Mouse (Mus musculus): ENCODE results near the gene Zc3h12b. TPM values are rescaled to one million over a fixed set of nuclear protein-coding genes. Genes with fewer than 3 reads are reported as not detected.
"Not testable (repeated sequence)": the region's sequence is repeated elsewhere in the genome, so short reads cannot be mapped to it uniquely, and the experiment has no call there.

Zc3h12b gene
- total and polyA plus RNA-seq, 2 experiments from 2014 or later = 4.6 to 7.9 TPM

- no peak overlapping the region for H3K27ac ChIP-seq
- no peaks in the 10 kb centered on the region for H3K4me1 ChIP-seq (ENCODE audit: insufficient read depth, low read length)
- H3K36me3 ChIP-seq (ENCODE audit: insufficient read depth, low read length) = no peaks in the 10 kb centered on the region
- H3K9ac ChIP-seq (replicated peaks; ENCODE audit: low read length) = no peak overlapping the region
- H3K4me2 ChIP-seq (ENCODE audit: low read depth, low read length) = no peak overlapping the region
- no peaks in the 10 kb centered on the region for H3K27me3 ChIP-seq (ENCODE audit: insufficient read depth, low read length)
- ATAC-seq (no peak), DNase-seq (ENCODE audit: low spot score) (no peak)
- no peak for TF ChIP-seq CTCF (IDR thresholded peaks at IDR 0.05; ENCODE audit: low read depth)
- H3K9me3 ChIP-seq (ENCODE audit: low read length) = no peaks in the 10 kb centered on the region
- no peak overlapping the region for H3K4me3 ChIP-seq (ENCODE audit: low read length)
Observed at GRCm38 (mm10) chrX:95881111-95881510, 169.6 kb downstream of the Zc3h12b start.

- H3K9ac ChIP-seq (replicated peaks; ENCODE audit: low read length) = no peak overlapping the region
- H3K9me3 ChIP-seq (ENCODE audit: low read length) = no peaks in the 10 kb centered on the region
- H3K36me3 ChIP-seq (ENCODE audit: insufficient read depth, low read length) = no peaks in the 10 kb centered on the region
- H3K4me2 ChIP-seq (ENCODE audit: low read depth, low read length) = no peak overlapping the region
- 85% methylated on average over 3 of the region's 3 CpGs for WGBS
- DNase-seq (ENCODE audit: low spot score) (no peak), ATAC-seq (no peak)
- H3K27me3 ChIP-seq (ENCODE audit: insufficient read depth, low read length) = no peaks in the 10 kb centered on the region
- no peak overlapping the region for H3K27ac ChIP-seq
- no peak for TF ChIP-seq CTCF (IDR thresholded peaks at IDR 0.05; ENCODE audit: low read depth)
- H3K4me1 ChIP-seq (ENCODE audit: insufficient read depth, low read length) = no peaks in the 10 kb centered on the region
- H3K4me3 ChIP-seq (ENCODE audit: low read length) = no peak overlapping the region
Observed at GRCm38 (mm10) chrX:95902716-95903115, 191.2 kb downstream of the Zc3h12b start.

GRCm38 (mm10) chrX:95935481-95935880, 224.0 kb downstream of the Zc3h12b start:
- TF ChIP-seq CTCF (IDR thresholded peaks at IDR 0.05; ENCODE audit: low read depth) = no peak
- Histone ChIP-seq H3K9ac (replicated peaks; ENCODE audit: low read length) (no peak overlapping the region), H3K4me2 (ENCODE audit: low read depth, low read length) (no peak overlapping the region), H3K9me3 (ENCODE audit: low read length) (no peaks in the 10 kb centered on the region), H3K4me1 (ENCODE audit: insufficient read depth, low read length) (no peaks in the 10 kb centered on the region), H3K4me3 (ENCODE audit: low read length) (no peak overlapping the region), H3K27ac (no peak overlapping the region), H3K36me3 (ENCODE audit: insufficient read depth, low read length) (no peaks in the 10 kb centered on the region; the same call in 1 of the 2 replicates), H3K27me3 (ENCODE audit: insufficient read depth, low read length) (no peaks in the 10 kb centered on the region)
- WGBS = 100% methylated on average over 2 of the region's 2 CpGs
- DNase-seq (ENCODE audit: low spot score) (no peak), ATAC-seq (no peak)

- no peak for ATAC-seq
- peaks cover 11% of the 10 kb centered on the region; the same call in 1 of the 2 replicates for H3K36me3 ChIP-seq (ENCODE audit: insufficient read depth, low read length)
- DNase-seq (ENCODE audit: low spot score) = no peak
- H3K9ac ChIP-seq (replicated peaks; ENCODE audit: low read length) = no peak overlapping the region
- H3K4me2 ChIP-seq (ENCODE audit: low read depth, low read length) = no peak overlapping the region
- H3K27ac ChIP-seq = no peak overlapping the region
- no peak for TF ChIP-seq CTCF (IDR thresholded peaks at IDR 0.05; ENCODE audit: low read depth)
- H3K9me3 ChIP-seq (ENCODE audit: low read length) = no peaks in the 10 kb centered on the region
- no peak overlapping the region for H3K4me3 ChIP-seq (ENCODE audit: low read length)
- WGBS = 90% methylated on average over 2 of the region's 2 CpGs
- no peaks in the 10 kb centered on the region for H3K27me3 ChIP-seq (ENCODE audit: insufficient read depth, low read length)
- H3K4me1 ChIP-seq (ENCODE audit: insufficient read depth, low read length) = no peaks in the 10 kb centered on the region
Observed at GRCm38 (mm10) chrX:95945496-95945895, 234.0 kb downstream of the Zc3h12b start.

- DNase-seq (ENCODE audit: low spot score) = no peak
- Histone ChIP-seq H3K27me3 (ENCODE audit: insufficient read depth, low read length) (no peaks in the 10 kb centered on the region), H3K4me3 (ENCODE audit: low read length) (no peak overlapping the region), H3K9me3 (ENCODE audit: low read length) (no peaks in the 10 kb centered on the region), H3K27ac (no peak overlapping the region), H3K36me3 (ENCODE audit: insufficient read depth, low read length) (peaks cover 16% of the 10 kb centered on the region; the same call in 1 of the 2 replicates), H3K9ac (replicated peaks; ENCODE audit: low read length) (no peak overlapping the region), H3K4me2 (ENCODE audit: low read depth, low read length) (no peak overlapping the region), H3K4me1 (ENCODE audit: insufficient read depth, low read length) (no peaks in the 10 kb centered on the region)
- TF ChIP-seq CTCF (IDR thresholded peaks at IDR 0.05; ENCODE audit: low read depth) = no peak
- WGBS = 86% methylated on average over 4 of the region's 4 CpGs
- no peak for ATAC-seq
Observed at GRCm38 (mm10) chrX:95948135-95948534, 236.7 kb downstream of the Zc3h12b start.

- 45% methylated on average over 3 of the region's 3 CpGs for WGBS
- Histone ChIP-seq H3K4me3 (ENCODE audit: low read length) (no peak overlapping the region), H3K9ac (replicated peaks; ENCODE audit: low read length) (no peak overlapping the region), H3K27ac (no peak overlapping the region), H3K4me2 (ENCODE audit: low read depth, low read length) (no peak overlapping the region), H3K9me3 (ENCODE audit: low read length) (no peaks in the 10 kb centered on the region), H3K27me3 (ENCODE audit: insufficient read depth, low read length) (no peaks in the 10 kb centered on the region), H3K36me3 (ENCODE audit: insufficient read depth, low read length) (0 out of 2 replicates have a peak, but pooled peaks cover 5% of the 10 kb centered on the region), H3K4me1 (ENCODE audit: insufficient read depth, low read length) (no peaks in the 10 kb centered on the region; the same call in 1 of the 2 replicates)
- ATAC-seq (0 out of 2 replicates have a peak, but pooled peaks have one; percentile 43), DNase-seq (ENCODE audit: low spot score) (peak; percentile 63)
- TF ChIP-seq CTCF (IDR thresholded peaks at IDR 0.05; ENCODE audit: low read depth) = peak; percentile 72
Observed at GRCm38 (mm10) chrX:95950776-95951175, 239.3 kb downstream of the Zc3h12b start.

- Histone ChIP-seq H3K9ac (replicated peaks; ENCODE audit: low read length) (peak within 1 kb of the TSS; percentile 47), H3K27me3 (ENCODE audit: insufficient read depth, low read length) (no peaks in the 10 kb centered on the region), H3K4me3 (ENCODE audit: low read length) (peak within 1 kb of the TSS; percentile 54), H3K4me2 (ENCODE audit: low read depth, low read length) (peak within 1 kb of the TSS; percentile 69), H3K9me3 (ENCODE audit: low read length) (no peaks in the 10 kb centered on the region), H3K36me3 (ENCODE audit: insufficient read depth, low read length) (0 out of 2 replicates have a peak, but pooled peaks cover 5% of the 10 kb centered on the region), H3K4me1 (ENCODE audit: insufficient read depth, low read length) (no peaks in the 10 kb centered on the region; the same call in 1 of the 2 replicates), H3K27ac (peak within 1 kb of the TSS; percentile 54; the same call in 1 of the 2 replicates)
- DNase-seq (ENCODE audit: low spot score) = peak; percentile 94
- TF ChIP-seq CTCF (IDR thresholded peaks at IDR 0.05; ENCODE audit: low read depth) = peak; percentile 53
- WGBS = 28% methylated on average over 42 of the region's 42 CpGs
- ATAC-seq = peak; percentile 100
Observed at GRCm38 (mm10) chrX:95956497-95957293, 245.2 kb downstream of the Zc3h12b start, which contains the start of gene Las1l. Las1l (minus strand) TSS chrX:95956962.

GRCm38 (mm10) chrX:95957461-95957860, 246.0 kb downstream of the Zc3h12b start:
- 49% methylated on average over 11 of the region's 11 CpGs for WGBS
- not testable (repeated sequence) for H3K9ac ChIP-seq (replicated peaks; ENCODE audit: low read length); H3K9me3 ChIP-seq (ENCODE audit: low read length); H3K27ac ChIP-seq; H3K27me3 ChIP-seq (ENCODE audit: insufficient read depth, low read length); ATAC-seq; H3K36me3 ChIP-seq (ENCODE audit: insufficient read depth, low read length); DNase-seq (ENCODE audit: low spot score); H3K4me1 ChIP-seq (ENCODE audit: insufficient read depth, low read length)
- peak overlapping the region; percentile 47 for H3K4me2 ChIP-seq (ENCODE audit: low read depth, low read length)
- H3K4me3 ChIP-seq (ENCODE audit: low read length) = peak overlapping the region; percentile 54
